Mouse (Mus musculus): ENCODE results near the gene Ctla2a.
"Not testable (repeated sequence)": the region's sequence is repeated elsewhere in the genome, so short reads cannot be mapped to it uniquely, and the experiment has no call there.

Ctla2a gene

DNA sequence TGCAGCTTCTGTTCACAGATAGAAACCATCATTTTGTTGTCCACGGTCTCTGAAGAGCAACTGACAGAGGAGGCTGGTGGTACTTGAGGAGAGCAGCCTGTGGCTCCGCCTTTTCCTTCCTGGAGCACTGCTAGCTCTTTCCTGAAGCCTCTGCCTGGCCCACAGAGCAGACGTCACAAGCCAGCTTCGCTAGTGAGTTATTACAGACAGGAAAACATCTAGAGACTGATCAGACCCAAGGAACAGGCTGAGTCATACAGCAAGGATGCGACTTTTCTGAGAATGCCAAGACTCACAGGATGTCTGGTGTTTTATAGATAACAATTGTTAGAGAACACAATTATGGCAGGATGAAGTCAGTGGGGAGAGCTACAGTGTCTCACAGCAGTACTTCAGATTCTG, at the start of gene Ctla2a, which contains the start of gene Gm49391:
TSS of gene Ctla2a (minus strand) at position 126 of the 402 bp plus-strand sequence.
TSS of gene Gm49391 (minus strand) at position 72 of the 402 bp plus-strand sequence.
- DNase-seq: no peak

DNA sequence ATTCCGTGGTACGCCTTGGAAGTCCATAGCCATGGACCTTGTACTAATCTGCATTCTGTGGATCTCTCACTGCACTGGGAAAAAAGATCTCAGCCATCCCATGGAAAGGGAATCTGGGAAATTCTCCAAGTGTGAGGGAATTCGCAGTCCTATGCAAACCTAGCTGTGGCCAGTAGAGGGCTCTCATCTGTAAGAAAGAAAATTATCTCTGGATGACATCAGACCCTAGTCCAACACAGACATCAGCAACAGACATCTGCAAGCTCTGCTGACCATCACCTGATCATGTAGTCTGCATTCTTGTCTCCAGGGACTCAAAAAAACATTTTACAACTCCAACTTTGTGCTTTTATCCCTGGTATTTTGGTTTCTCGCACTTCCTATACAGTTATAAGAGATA, 35.9 kb upstream of the Ctla2a start:
- not testable (repeated sequence) for DNase-seq

DNA sequence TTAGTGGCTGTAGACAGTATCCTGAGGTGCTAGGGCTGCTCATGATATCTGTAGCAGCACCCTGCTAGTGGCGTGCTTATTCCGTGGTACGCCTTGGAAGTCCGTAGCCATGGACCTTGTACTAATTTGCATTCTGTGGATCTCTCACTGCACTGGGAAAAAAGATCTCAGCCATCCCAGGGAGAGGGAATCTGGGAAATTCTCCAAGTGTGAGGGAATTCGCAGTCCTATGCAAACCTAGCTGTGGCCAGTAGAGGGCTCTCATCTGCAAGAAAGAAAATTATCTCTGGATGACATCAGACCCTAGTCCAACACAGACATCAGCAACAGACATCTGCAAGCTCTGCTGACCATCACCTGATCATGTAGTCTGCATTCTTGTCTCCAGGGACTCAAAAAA, 27.6 kb upstream of the Ctla2a start:
- DNase-seq: not testable (repeated sequence)

DNA sequence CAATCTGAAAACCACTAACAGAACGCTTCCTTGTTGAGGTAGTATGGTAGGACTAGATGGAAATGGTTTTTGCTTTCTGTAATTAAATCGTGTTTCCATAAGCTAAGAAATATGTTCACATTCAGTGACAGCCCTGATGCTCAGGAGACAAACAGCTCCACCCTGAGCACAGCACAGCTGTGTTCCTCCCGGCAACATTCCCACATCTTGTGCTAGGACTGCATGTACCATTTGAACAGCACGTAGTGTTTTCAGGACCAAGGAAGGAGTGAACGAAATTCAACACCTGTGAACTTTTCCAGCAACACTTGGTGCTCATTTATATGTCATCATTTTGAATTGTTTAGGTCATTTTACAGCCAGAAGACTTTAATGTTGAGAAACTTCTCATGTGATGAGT, 25.3 kb upstream of the Ctla2a start:
- DNase-seq: no peak

DNA sequence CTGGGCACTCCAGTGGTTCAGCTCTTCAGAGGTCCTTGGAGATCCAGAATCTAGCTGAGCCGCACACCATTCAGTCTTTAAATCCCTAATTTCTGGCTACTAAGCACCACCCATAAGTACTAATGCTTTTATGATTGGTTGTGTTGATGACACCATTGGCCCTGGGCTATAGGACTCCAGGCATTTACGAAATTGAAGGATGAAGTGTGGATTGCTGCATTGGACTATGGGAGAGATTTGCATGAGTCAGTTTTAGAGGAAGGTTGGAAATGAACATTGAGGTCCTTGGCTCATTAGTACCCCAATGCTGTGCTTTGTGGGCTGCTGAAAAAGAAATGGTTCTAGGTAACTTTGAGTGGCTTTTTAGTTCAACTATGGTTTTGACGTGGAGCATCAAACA, 5.5 kb upstream of the Ctla2a start, which contains the start of gene Tpbpa:
TSS of gene Tpbpa (minus strand) at position 101 of the 400 bp plus-strand sequence.
- DNase-seq: not testable (repeated sequence)

DNA sequence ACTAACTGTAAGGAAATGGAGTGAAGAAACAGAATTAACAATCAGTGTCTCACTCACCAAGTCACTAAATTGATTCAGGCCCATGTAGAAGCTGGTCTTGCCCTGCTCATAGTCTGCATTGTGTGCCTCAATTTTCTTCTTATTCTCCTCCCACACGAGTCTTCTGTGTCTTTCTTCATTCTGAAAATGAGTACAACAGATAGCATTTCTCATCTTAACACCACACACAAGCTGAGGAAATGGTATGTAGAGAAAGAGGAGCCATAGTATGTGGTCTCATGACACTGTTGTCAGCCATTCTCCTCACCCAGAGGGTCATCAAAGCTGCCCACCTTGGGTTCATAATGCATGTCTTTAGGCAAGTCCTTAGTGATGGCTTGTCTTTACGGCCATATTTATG, 935 bp downstream of the Ctla2a start, which contains the start of gene Gm49393:
TSS of gene Gm49393 (minus strand) at position 101 of the 400 bp plus-strand sequence.
- not testable (repeated sequence) for DNase-seq

DNA sequence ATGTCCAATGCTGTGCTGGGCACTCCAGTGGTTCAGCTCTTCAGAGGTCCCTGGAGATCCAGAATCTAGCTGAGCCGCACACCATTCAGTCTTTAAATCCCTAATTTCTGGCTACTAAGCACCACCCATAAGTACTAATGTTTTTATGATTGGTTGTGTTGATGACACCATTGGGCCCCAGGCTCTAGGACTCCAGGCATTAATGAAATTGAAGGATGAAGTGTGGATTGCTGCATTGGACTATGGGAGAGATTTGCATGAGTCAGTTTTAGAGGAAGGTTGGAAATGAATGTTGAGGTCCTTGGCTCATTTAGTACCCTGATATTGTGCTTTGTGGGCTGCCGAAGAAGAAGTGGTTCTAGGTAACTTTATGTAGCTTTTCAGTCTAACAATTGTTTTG, 31.6 kb downstream of the Ctla2a start, which contains the start of gene Tpbpb:
TSS of gene Tpbpb (minus strand) at position 101 of the 400 bp plus-strand sequence.
- DNase-seq: not testable (repeated sequence)

DNA sequence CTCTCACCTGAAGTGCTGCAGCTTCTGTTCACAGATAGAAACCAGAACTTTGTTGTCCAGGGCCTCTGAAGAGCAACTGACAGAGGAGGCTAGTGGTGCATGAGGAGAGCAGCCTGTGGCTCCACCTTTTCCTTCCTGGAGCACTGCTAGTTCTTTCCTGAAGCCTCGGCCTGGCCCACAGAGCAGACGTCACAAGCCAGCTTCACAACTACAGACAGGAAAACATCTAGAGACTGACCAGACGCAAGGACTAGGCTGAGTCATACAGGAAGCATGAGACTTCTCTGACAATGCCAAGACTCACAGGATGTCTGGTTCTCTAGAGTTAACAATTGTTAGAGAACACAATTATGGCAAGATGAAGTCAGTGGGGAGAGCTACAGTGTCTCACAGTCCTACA, 39.1 kb downstream of the Ctla2a start, which contains the start of gene Ctla2b:
TSS of gene Ctla2b (minus strand) at position 120 of the 400 bp plus-strand sequence.
- DNase-seq: no peak

DNA sequence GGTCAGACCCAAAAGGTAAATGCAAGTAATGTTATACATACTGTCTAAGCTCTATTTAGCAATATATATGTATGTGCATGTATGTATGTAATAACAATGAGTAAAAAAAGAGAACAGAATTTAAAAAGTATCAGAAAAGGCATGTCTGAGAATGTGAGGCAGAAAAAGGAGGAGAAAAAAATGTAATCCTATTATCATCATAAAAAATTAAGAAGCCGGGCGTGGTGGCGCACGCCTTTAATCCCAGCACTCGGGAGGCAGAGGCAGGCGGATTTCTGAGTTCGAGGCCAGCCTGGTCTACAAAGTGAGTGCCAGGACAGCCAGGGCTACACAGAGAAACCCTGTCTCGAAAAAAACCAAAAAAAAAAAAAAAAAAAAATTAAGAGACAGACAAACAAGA, 39.6 kb downstream of the Ctla2a start, which contains the start of gene Gm49392:
TSS of gene Gm49392 (minus strand) at position 101 of the 400 bp plus-strand sequence.
- DNase-seq: not testable (repeated sequence)

DNA sequence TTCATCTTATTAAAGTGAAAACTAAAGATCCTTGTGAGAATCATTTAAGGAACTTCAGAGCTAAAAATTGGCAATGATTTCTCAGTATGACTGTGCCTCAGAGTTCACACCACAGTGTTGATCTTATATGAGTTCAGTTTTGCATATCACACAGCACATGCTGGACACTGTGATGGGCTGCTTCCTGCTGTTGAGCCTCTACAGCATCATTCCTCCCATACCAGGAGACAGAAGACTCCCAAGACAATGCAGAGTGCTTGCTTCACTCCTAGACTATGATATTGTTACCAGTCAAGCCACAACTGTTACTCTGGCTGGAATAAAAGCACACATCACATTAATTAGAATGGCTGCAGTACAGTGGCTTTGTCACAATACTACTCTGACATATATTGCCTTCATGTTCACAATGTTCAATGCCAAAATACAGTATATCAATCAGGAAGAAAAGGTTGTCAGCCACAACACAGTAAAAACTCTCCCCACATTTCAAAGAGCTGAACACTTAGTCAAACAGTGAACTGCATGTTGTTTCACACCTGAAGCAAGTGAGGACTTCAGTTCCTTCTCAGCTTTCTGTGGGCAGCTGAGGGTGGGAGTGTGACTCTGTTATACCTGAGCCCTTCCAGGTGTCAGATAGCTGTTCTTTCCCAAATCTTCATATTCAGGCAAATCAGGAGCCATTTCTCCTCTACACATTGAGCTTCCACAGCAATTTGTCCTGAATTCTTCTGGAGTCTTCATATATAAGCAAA, 40.8 kb downstream of the Ctla2a start:
- DNase-seq: no peak

DNA sequence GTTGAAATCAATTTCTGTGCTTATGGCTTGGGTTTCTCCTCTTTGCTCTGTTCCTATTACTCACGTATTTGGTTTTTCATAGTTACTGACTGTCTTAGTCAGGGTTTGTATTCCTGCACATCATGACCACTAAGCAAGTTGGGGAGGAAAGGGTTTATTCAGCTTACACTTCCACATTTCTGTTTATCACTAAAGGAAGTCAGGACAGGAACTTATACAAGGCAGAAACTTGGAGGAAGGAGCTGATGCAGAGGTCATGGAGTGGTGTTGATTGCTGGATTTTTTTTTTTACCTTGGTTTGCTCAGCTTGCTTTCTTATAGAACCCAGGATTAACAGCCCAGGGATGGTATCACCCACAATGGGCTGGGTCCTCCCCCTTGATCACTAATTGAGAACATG, 44.1 kb downstream of the Ctla2a start:
- no peak for DNase-seq

Data from cerebellum, postnatal 25 days (tissue).